Mouse (Mus musculus) urinary bladder, postnatal 36 days (tissue): ENCODE measurements around the gene Dhx15.

Source experiments
- DNase-seq, 2 experiments: peaks; one replicate each; pipeline ENCODE4 v3.0.0; 2022; ENCODE audit warnings: low spot score in 2 of 2, mixed read lengths in 1 of 2

Gene Dhx15

GRCm38 (mm10) chr5:52110808-52111663, 79.3 kb downstream of the Dhx15 start:
- DNase-seq: no peak
